ENCODE assay signal across 9 mouse cellular contexts in genomic region chr12:70713499-70714280, GRCm38 (mm10).
DNase-seq lines count a peak whose midpoint lies in the region; ATAC-seq lines count a peak whose summit lies in the region.
"Had no signal": no experiment of that assay in that cellular context is flagged by ENCODE, and none has a peak within 500 bp of the region (broad histone marks: within the 10 kb centered on the region; RNA-seq: fewer than 3 reads in every experiment).

No protein-coding gene starts in this region.

- no peaks in the 10 kb centered on the region for H3K36me3 ChIP-seq in liver, embryonic 15.5 days (replicated peaks)
- H3K36me3 ChIP-seq: limb, embryonic 13.5 days had no signal

- H3K4me1 ChIP-seq in liver, embryonic 15.5 days (replicated peaks) = peaks cover 7% of the 10 kb centered on the region; the same call in 1 of the 2 replicates

- no peak overlapping the region for H3K9ac ChIP-seq in liver, embryonic 15.5 days
- H3K9ac ChIP-seq: limb, embryonic 13.5 days had no signal

- no peak for ATAC-seq in liver, embryonic 15.5 days (ENCODE audit: insufficient read depth)

- no peak overlapping the region for H3K27ac ChIP-seq in liver, embryonic 15.5 days (replicated peaks)
- H3K27ac ChIP-seq: limb, embryonic 13.5 days had no signal

- peak; percentile 21 for DNase-seq in kidney, postnatal 14 days
- no peak for DNase-seq in kidney, adult 8-10 months
- peak; percentile 14 to 21 for DNase-seq in B cell, adult 2 months
- DNase-seq in adrenal gland, adult 18-20 months (ENCODE audit: low spot score in 2 of 2) = peak; percentile 32 to 57
- DNase-seq in thymus, postnatal 36 days = no peak
- DNase-seq in cerebellum, postnatal 4 days (ENCODE audit: low spot score in 2 of 2) = no peak
- DNase-seq in embryo, embryonic 10 days (ENCODE audit: low spot score) = no peak

- no peaks in the 10 kb centered on the region for H3K27me3 ChIP-seq in liver, embryonic 15.5 days
- H3K27me3 ChIP-seq: limb, embryonic 13.5 days had no signal

- no peak overlapping the region for H3K4me3 ChIP-seq in liver, embryonic 15.5 days (replicated peaks)
- H3K4me3 ChIP-seq: limb, embryonic 13.5 days had no signal

- H3K4me2 ChIP-seq in liver, embryonic 15.5 days = 0 out of 2 replicates have a peak overlapping the region, but pooled peaks have one; percentile 18
- H3K4me2 ChIP-seq: limb, embryonic 13.5 days had no signal

- WGBS in liver, embryonic 15.5 days (ENCODE audit: insufficient replicate concordance) = 26% methylated on average over 18 of the region's 18 CpGs

- no peaks in the 10 kb centered on the region for H3K9me3 ChIP-seq in liver, embryonic 15.5 days (replicated peaks)
- H3K9me3 ChIP-seq: limb, embryonic 13.5 days had no signal

Comparison
In these comparisons a context has a peak if more than half of its experiments do, and no peak if none do; other contexts are left out.
1. DNase-seq: peak in kidney, postnatal 14 days (single experiment), B cell, adult 2 months (2 of 2) and adrenal gland, adult 18-20 months (2 of 2); none in kidney, adult 8-10 months (0 of 2), thymus, postnatal 36 days (0 of 2), cerebellum, postnatal 4 days (0 of 2) and embryo, embryonic 10 days (single experiment).